Mouse (Mus musculus) limb, embryonic 11.5 days (tissue): Measurements from ENCODE around the gene Anks1. TPM values are rescaled to one million over a fixed set of nuclear protein-coding genes. Genes with fewer than 3 reads are reported as not detected.

ENCODE experiments used
- ATAC-seq: fragments of 200-750 bp; cut with Nextera tagmentation; 2 replicates; pipeline ENCODE4 v1.8.0; 2017; ENCODE audit warnings: low read depth; ENCODE audit not compliant: insufficient number of reproducible peaks, low FRiP score, low TSS enrichment
- DNase-seq: peaks from one replicate; pipeline ENCODE4 v3.0.0-alpha.2; 2015; ENCODE audit warnings: low spot score
- H3K27ac ChIP-seq: fragments of 300-500 bp; sonication (generic); replicated peaks from 2 replicates; pipeline ENCODE4 v1.5.1; 2014; ENCODE audit warnings: low read depth, mild to moderate bottlenecking, low read length
- H3K27me3 ChIP-seq: fragments of 300-500 bp; sonication (generic); 2 replicates; pipeline ENCODE4 v1.6.1; 2014; ENCODE audit warnings: mild to moderate bottlenecking, low read length, mixed read lengths; ENCODE audit not compliant: control insufficient read depth, insufficient read depth
- H3K36me3 ChIP-seq: fragments of 300-500 bp; sonication (generic); 2 replicates; pipeline ENCODE4 v1.6.1; 2014; ENCODE audit warnings: mild to moderate bottlenecking, low read length, moderate library complexity, mixed read lengths; ENCODE audit not compliant: control insufficient read depth, insufficient read depth
- H3K4me1 ChIP-seq: fragments of 300-500 bp; sonication (generic); 2 replicates; pipeline ENCODE4 v1.6.1; 2014; ENCODE audit warnings: low read length, mixed read lengths; ENCODE audit not compliant: control insufficient read depth, insufficient read depth
- H3K4me2 ChIP-seq: fragments of 300-500 bp; sonication (generic); 2 replicates; pipeline ENCODE4 v1.6.1; 2014; ENCODE audit warnings: low read depth, mild to moderate bottlenecking, moderate library complexity; ENCODE audit not compliant: severe bottlenecking
- H3K4me3 ChIP-seq: fragments of 300-500 bp; sonication (generic); 2 replicates; pipeline ENCODE4 v1.5.1; 2014; ENCODE audit warnings: low read depth, low read length
- H3K9ac ChIP-seq: fragments of 300-500 bp; sonication (generic); 2 replicates; pipeline ENCODE4 v1.6.1; 2014; ENCODE audit warnings: mild to moderate bottlenecking, low read length
- H3K9me3 ChIP-seq: fragments of 300-500 bp; sonication (generic); 2 replicates; pipeline ENCODE4 v1.6.1; 2016; ENCODE audit warnings: low read length; ENCODE audit not compliant: control insufficient read depth
- WGBS: fragments of 180-500 bp; shearing (Covaris S2); extraction: QIAGEN DNeasy Blood & Tissue Kit; methylation state at CpG from one replicate; pipeline ENCODE4 v1.1.7; 2014; 5-methylcytosine and 5-hydroxymethylcytosine counted together
- polyA plus RNA-seq: library from polyadenylated mRNA; unstranded; fragments of >200 nt; fragmentation: Nextera tagmentation; extraction: Ambion mirVana; gene quantifications from 2 replicates; pipeline ENCODE4 v1.2.1, GENCODE M21; 2014

The Anks1 gene
- polyA plus RNA-seq, 1 experiment from 2014 or later = 12.1 TPM

- Histone ChIP-seq H3K9ac (no peak overlapping the region), H3K4me2 (no peak overlapping the region), H3K9me3 (no peaks in the 10 kb centered on the region), H3K4me1 (peaks cover 2% of the 10 kb centered on the region; the same call in 1 of the 2 replicates), H3K27ac (no peak overlapping the region; the same call in 1 of the 2 replicates), H3K27me3 (no peaks in the 10 kb centered on the region), H3K4me3 (no peak overlapping the region), H3K36me3 (no peaks in the 10 kb centered on the region)
- DNase-seq = no peak
- WGBS = 74% methylated on average over 14 of the region's 14 CpGs
- no peak for ATAC-seq
Measured at GRCm38 (mm10) chr17:28036813-28037756, 128.0 kb downstream of the Anks1 start.

DNA sequence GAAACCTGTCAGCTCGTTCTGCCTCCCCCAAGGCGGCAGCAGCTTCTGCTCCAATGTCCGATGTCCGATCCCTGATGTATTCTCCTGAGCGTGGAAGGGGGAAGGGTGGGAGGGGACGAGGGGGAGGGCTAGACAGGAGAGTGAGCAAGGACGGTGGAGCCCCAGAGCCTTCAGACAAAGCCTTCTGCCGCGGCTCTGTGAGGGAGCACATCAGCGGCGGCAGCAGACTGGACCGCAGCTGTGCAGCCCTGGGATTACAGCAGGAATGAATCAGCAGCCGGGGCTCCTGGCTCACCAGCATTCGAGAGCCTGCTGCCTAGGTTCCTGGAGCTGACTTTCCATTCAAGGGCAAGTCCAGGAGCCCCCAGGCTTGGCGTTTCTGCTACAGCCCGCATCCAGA is 131.5 kb downstream of the Anks1 start:
- Histone ChIP-seq H3K9ac (peak overlapping the region; percentile 30; the same call in 1 of the 2 replicates), H3K27me3 (no peaks in the 10 kb centered on the region), H3K4me3 (no peak overlapping the region), H3K36me3 (no peaks in the 10 kb centered on the region), H3K27ac (no peak overlapping the region), H3K4me2 (no peak overlapping the region), H3K4me1 (peaks cover 5% of the 10 kb centered on the region; the same call in 1 of the 2 replicates), H3K9me3 (no peaks in the 10 kb centered on the region)
- WGBS = 54% methylated on average over 16 of the region's 16 CpGs
- peak; percentile 42; the same call in 1 of the 2 replicates for ATAC-seq
- peak; percentile 52 for DNase-seq

DNA sequence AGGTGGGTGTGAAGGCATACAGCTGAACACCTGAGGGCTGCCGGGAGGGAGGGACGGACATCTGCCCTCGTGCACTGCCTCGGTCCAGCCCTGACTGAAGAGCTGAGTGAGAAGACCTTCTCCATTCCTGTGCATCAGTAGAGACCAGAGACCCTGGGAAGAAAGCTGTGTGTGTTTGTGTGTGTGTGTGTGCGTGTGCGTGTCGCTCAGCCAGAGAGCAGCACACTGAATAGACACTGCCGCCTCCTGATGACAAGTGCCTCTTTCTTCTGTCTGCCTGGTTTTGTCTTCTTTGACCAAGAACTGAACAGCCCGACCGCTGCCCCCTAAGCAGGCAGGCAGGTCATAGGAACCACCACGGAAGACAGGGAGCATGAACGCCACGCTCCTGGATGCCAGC is 132.2 kb downstream of the Anks1 start:
- DNase-seq = no peak
- no peak overlapping the region for H3K4me2 ChIP-seq
- no peaks in the 10 kb centered on the region for H3K27me3 ChIP-seq
- no peak overlapping the region for H3K4me3 ChIP-seq
- no peaks in the 10 kb centered on the region for H3K36me3 ChIP-seq
- 90% methylated on average over 13 of the region's 13 CpGs for WGBS
- H3K9ac ChIP-seq = no peak overlapping the region
- H3K27ac ChIP-seq = no peak overlapping the region
- peaks cover 5% of the 10 kb centered on the region; the same call in 1 of the 2 replicates for H3K4me1 ChIP-seq
- H3K9me3 ChIP-seq = no peaks in the 10 kb centered on the region
- no peak for ATAC-seq

- Histone ChIP-seq H3K9me3 (no peaks in the 10 kb centered on the region), H3K36me3 (no peaks in the 10 kb centered on the region), H3K4me3 (no peak overlapping the region), H3K27ac (no peak overlapping the region), H3K4me2 (no peak overlapping the region), H3K27me3 (no peaks in the 10 kb centered on the region), H3K4me1 (peaks cover 2% of the 10 kb centered on the region; the same call in 1 of the 2 replicates), H3K9ac (no peak overlapping the region)
- WGBS = 63% methylated on average over 23 of the region's 23 CpGs
- DNase-seq (no peak), ATAC-seq (no peak)
Measured at GRCm38 (mm10) chr17:28042299-28042771, 133.2 kb downstream of the Anks1 start.

GRCm38 (mm10) chr17:28047017-28047416 is 137.9 kb downstream of the Anks1 start:
- DNase-seq (no peak), ATAC-seq (no peak)
- H3K27ac ChIP-seq = no peak overlapping the region
- H3K4me2 ChIP-seq = no peak overlapping the region
- H3K9me3 ChIP-seq = no peaks in the 10 kb centered on the region
- H3K36me3 ChIP-seq = no peaks in the 10 kb centered on the region
- WGBS = 92% methylated on average over 5 of the region's 5 CpGs
- H3K27me3 ChIP-seq = no peaks in the 10 kb centered on the region
- no peak overlapping the region for H3K9ac ChIP-seq
- H3K4me1 ChIP-seq = peaks cover 2% of the 10 kb centered on the region; the same call in 1 of the 2 replicates
- no peak overlapping the region for H3K4me3 ChIP-seq

GRCm38 (mm10) chr17:28047520-28047919 is 138.4 kb downstream of the Anks1 start:
- no peaks in the 10 kb centered on the region for H3K36me3 ChIP-seq
- 83% methylated on average over 5 of the region's 5 CpGs for WGBS

DNA sequence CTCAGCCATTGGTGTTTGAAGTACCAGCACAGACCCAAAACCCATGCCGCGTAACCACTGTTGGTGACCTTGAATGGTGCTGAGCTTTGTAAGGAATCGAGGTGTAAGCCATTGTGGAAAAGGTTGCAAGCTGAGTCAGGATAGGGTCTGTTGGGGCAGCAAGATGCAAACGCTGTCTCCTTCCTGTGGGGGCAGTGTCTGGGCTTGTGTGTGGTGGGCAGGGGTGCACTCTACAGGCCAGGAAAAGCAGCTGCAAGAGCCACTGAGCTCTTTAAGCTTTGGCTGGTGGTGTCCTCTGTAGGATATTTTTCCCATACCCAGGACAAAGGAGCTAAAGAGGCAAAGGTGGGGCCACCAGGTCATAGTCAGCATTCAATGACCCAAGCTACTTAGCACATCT is 139.3 kb downstream of the Anks1 start:
- 47% methylated on average over 4 of the region's 4 CpGs for WGBS
- Histone ChIP-seq H3K27me3 (no peaks in the 10 kb centered on the region), H3K4me2 (no peak overlapping the region), H3K9me3 (no peaks in the 10 kb centered on the region), H3K9ac (no peak overlapping the region), H3K4me1 (no peaks in the 10 kb centered on the region), H3K36me3 (no peaks in the 10 kb centered on the region), H3K27ac (no peak overlapping the region), H3K4me3 (no peak overlapping the region)
- ATAC-seq (no peak), DNase-seq (peak; percentile 63)

More at GRCm38 (mm10) chr17:28047520-28047919, 138.4 kb downstream of the Anks1 start:
- Histone ChIP-seq H3K27me3 (no peaks in the 10 kb centered on the region), H3K9me3 (no peaks in the 10 kb centered on the region), H3K4me3 (no peak overlapping the region), H3K9ac (no peak overlapping the region), H3K4me1 (peaks cover under 1% of the 10 kb centered on the region; the same call in 1 of the 2 replicates), H3K27ac (no peak overlapping the region), H3K4me2 (no peak overlapping the region)
- ATAC-seq (no peak), DNase-seq (no peak)

DNA sequence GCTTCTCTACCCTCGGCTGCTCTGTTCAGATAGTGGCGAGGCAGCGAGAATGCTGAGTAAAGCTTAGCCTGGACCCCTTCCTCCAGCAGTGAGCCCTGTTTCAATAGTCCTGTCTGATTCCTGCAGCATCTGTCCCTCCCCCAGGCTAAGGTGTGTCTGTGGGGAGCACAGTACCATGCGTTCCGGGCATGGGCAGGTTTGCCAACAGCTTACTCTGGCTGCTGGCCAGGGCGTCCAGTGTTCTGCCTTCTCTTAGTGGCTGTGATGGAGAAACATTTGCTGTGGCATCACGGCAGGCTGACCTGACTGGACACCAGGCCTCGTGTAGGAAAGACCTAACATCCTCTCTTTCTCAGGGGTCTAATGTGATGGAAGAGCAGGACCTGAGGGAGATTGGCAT is 141.1 kb downstream of the Anks1 start:
- H3K9ac ChIP-seq = no peak overlapping the region
- H3K27me3 ChIP-seq = no peaks in the 10 kb centered on the region
- no peak overlapping the region for H3K27ac ChIP-seq
- H3K4me1 ChIP-seq = no peaks in the 10 kb centered on the region
- ATAC-seq (no peak), DNase-seq (no peak)
- no peaks in the 10 kb centered on the region for H3K36me3 ChIP-seq
- no peak overlapping the region for H3K4me3 ChIP-seq
- no peak overlapping the region for H3K4me2 ChIP-seq
- 91% methylated on average over 8 of the region's 8 CpGs for WGBS
- no peaks in the 10 kb centered on the region for H3K9me3 ChIP-seq
